Mouse (Mus musculus) hematopoietic stem cell, adult 5-6 weeks (primary cell): ENCODE measurements around the gene H2-DMb2. TPM values are rescaled to one million over a fixed set of nuclear protein-coding genes. Genes with fewer than 3 reads are reported as not detected.
A peak's percentile ranks its signal among the peaks of the same experiment; 100 is the strongest.

Experiments
- ATAC-seq, 2 experiments: fragments of 125-278 bp in 1 of 2; replicated peaks in 1 of 2; 2 replicates each; pipeline ENCODE4 v1.8.0; 2016 to 2017; ENCODE audit warnings: inconsistent platforms in 2 of 2, mild to moderate bottlenecking in 2 of 2, moderate number of reproducible peaks in 2 of 2, low read depth in 1 of 2, moderate TSS enrichment in 1 of 2; ENCODE audit not compliant: low FRiP score in 2 of 2, poor library complexity in 2 of 2, severe bottlenecking in 2 of 2, insufficient read depth in 1 of 2, low TSS enrichment in 1 of 2
- total RNA-seq: library from RNA; stranded (forward); fragments of 172-1452, 232-1000 nt; gene quantifications from 2 replicates; pipeline ENCODE4 v1.2.3, GENCODE M21; 2017

H2-DMb2 gene
- total RNA-seq, 1 experiment from 2014 or later, result 4.6 TPM

DNA sequence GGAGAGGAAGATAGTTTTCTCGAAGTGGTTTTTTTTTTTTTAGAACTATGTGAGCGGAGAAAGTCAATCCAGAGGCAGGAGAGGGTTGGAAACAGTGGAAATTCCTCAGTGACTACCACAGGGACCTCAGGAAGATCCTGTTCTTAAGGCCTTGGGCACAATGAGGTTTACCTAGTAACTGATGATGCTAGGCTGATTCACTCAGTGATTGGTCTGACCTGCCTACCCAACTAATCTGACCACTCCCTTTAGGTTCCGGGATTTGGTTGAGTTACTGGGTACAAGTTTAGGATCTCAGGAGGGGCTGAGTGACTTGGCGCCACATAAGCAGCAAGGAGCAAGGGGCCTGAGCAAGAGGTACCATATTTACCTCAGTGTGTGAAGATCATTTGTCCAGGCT is 9.8 kb downstream of the H2-DMb2 start, which contains the start of gene H2-DMb1:
TSS of gene H2-DMb1 (plus strand) at position 150 of the 400 bp plus-strand sequence.
- peak; percentile 79 to 84 for ATAC-seq

DNA sequence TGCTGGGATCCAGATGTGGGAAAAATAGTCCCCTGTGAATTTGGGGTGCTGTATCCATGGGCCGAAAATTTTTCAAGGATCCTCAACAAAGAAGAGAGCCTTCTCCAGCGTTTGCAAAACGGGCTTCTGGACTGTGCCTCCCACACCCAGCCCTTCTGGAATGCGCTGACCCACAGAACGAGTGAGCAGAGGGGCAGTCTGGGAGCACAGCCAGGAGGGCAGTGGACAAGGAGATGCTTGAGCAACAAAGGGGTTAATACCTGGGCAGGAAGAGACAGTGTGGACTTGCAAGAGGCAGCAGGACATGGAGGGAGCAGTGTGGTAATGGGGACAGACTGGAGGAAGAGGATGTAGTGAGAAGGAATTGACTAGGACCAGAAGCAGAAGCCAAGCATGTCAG is 12.4 kb downstream of the H2-DMb2 start:
- ATAC-seq, result no peak

DNA sequence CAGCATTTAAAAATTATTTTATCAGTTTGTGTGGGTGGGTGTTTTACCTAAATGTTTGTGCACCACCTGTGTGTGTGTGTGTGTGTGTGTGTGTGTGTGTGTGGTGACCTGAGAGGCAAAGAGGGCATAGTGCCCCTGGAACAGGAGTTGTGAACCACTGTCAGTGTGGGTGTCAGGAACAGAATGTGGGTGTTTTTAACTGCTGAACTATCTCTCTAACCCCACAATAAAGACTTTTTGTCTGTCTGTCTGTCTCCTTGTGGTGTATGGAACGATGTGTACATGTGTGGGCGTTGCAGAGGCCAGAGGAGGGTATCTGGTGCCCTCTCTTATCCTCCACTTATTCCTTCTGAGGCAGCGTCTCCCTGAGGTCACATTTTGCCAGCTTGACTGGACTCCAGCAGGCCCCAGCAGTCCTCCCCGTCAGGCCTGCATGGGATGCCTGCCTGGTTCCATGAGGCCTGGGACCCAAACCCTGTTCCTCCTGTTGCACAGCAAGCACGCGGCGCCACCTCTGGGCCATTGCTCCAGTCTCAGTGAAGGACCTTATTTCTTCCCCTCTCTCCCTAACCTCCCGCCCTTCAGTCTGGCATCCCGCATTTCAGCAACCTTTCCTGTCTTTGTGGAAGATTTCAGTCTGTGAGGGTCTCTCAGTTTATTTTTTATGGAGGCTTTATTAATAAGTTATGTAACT is 21.2 kb downstream of the H2-DMb2 start:
- ATAC-seq, result peak in 1 of 2 experiments; percentile 39; a peak in 2 of 4 replicates

DNA sequence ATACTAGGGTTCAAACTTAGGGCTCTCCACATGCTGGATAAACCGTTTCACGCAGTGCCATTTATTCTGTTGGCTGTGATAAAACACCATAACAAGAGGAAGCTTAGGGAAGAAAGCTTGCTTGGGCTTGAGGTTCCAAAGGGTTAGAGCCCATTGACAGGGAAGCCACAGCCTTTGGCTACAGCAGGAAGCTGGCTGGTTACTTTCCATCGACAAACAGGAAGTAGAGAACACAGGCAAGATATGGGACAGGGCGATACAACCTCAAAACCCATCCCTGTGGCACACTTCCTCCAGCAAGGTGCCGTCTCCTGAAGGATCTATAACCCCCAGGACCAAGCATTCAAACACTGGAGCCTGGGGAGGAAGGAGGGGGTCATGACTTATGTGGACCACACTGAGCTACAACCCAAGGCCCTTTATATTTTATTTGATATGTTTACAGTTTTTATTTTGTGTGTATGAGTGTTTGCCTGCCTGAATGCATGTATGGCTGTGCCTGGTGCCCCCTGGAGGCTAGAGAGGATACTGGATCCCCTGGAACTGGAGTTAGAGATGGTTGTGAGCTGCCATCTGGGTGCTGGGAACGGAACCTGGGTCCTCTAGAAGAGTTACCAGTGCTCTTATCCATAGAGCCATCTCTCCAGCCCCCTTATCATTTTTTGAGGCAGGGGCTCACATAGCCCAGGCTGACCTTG is 22.1 kb downstream of the H2-DMb2 start:
- peak; percentile 59 to 75 for ATAC-seq

DNA sequence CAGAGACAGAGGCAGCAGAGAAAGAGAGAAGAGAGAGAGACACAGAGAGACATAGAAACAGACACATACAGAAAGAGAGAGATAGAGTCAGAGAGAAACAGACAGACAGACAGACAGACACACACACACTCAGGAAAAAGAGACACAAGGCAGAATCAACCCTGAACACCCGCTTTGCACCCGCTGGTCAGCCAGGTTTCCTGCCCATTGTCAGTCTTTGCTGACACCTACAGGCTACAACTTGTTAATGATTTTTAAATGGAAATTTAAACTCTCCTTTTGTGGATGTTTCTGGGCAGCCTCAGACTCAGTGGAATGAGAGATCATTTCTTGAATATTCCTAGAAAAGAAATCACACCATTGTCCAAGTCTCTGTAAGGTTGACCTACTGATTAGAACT is 26.2 kb downstream of the H2-DMb2 start:
- peak in 1 of 2 experiments; percentile 38; a peak in 2 of 4 replicates for ATAC-seq

DNA sequence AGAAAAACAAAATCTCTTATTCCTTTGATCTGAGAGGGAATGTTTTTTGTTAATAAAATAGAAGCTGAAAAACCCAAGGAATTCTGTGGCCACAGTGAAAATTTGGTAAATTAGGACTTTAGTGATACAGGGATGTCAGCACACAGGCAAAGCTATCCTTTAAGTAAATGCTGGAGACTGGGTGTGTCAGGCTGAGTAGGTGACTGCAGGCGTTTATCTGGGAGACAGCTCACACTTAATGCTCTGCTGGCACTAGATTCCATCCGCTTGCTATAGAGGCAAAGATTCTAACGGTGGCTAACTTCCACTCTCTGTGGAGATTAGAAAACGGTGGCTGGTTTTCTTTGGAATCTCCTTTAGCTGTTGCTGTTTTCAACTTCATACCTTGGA is 27.4 kb downstream of the H2-DMb2 start:
- ATAC-seq, result no peak

DNA sequence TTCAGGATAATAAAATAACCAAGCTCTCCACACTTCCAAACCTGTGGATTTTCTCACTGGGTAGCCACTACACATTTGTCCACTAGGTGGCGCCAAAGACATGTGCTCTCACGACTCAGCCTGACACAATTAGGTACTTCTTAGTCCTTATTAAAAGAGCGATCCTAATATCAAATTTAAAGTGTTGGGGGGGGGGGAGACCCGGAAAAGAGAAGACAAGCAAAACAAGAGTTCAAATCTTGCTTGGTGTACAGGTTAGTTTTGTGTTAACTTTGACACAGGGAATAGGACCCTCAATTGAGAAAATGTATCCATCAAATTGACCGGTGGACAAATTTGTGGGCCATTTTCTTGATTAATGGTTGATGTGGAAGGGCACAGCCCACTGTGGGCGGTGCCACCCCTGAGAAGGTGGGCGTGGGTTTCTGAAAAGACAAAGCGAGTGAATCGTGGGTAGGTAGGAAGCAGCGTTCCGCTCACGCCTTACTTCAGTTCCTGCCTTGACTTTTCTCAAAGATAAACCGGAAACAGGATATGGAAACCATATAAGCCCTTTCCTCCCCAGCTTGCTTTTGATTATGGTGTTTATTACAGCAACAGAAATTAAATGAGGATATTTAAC is 27.9 kb downstream of the H2-DMb2 start:
- peak; percentile 81 to 84 for ATAC-seq

DNA sequence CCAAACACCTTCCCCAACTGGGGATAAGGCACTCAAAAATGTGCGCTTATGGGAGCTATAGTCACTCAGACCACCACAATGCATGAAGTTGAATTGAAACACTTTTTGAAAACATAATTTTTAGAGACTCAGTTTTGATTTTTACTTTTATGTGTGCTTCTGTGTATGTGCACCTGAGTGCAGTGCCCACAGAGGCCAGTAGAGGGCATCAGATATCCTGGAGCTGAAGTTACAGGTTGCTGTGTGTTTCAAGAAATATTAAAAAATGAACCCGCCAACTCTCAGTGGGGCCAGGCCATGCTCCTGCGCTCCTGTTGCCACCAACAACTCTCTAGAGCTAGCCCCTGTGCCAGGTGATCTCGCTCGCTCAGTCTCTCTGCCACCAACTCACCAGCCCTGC is 29.4 kb downstream of the H2-DMb2 start:
- ATAC-seq, result no peak

DNA sequence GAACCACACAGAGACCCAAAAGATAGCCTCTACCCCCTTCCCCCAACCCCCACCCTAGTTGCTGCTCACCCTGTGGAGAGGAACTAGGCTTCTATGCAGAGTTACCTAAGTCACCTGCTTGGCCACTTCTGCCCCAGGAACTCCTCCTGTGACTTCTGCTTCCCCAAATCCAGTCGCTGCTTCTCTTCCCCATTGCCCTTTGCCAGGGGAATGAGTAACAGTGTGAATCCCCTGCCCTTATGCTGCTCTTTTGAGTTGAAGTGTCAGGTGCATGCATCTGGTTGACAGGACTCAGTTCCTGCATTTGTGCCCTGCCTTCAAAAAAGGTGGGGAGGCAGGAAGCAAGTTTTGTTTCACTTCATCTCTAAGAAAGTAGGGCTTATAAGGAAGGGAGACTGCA is 31.0 kb downstream of the H2-DMb2 start:
- peak in 1 of 2 experiments; percentile 11; a peak in 1 of 4 replicates for ATAC-seq

DNA sequence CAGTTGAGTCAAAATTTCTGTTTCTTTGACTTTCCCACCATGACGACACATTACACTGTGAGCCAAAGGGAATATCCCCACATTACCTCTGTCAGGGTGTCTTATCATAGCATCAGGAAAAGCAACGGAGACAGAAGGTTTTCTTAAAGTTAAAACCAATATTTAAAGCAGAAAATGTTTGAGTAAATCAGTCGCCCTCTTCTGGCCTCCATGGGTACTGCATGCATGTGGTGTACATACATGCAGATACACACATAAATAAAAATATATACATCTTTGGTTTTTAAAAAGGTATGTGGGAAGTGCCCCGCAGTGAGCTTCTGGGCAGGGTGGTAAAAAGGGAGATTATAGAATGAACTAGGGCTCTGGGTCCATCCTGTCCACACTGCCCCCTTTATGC is 34.1 kb downstream of the H2-DMb2 start:
- no peak for ATAC-seq

DNA sequence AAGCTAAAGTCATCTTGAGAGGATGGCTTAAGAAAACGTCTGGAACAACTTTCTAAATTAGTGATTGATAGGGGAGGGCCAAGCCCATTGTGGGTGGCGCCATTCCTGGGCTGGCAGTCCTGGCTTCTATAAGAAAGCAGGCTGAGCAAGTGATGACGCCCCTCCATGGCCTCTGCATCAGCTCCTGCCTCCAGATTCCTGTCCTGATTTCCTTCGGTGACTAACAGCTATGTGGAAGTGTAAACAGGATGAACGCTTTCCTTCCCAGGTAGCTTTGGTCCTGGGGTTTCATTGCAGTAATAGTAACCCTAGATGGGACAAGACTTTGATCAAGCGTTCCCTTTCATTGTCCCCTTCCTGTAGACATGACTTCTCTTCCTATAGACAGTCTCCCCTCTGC is 35.9 kb downstream of the H2-DMb2 start:
- no peak for ATAC-seq

DNA sequence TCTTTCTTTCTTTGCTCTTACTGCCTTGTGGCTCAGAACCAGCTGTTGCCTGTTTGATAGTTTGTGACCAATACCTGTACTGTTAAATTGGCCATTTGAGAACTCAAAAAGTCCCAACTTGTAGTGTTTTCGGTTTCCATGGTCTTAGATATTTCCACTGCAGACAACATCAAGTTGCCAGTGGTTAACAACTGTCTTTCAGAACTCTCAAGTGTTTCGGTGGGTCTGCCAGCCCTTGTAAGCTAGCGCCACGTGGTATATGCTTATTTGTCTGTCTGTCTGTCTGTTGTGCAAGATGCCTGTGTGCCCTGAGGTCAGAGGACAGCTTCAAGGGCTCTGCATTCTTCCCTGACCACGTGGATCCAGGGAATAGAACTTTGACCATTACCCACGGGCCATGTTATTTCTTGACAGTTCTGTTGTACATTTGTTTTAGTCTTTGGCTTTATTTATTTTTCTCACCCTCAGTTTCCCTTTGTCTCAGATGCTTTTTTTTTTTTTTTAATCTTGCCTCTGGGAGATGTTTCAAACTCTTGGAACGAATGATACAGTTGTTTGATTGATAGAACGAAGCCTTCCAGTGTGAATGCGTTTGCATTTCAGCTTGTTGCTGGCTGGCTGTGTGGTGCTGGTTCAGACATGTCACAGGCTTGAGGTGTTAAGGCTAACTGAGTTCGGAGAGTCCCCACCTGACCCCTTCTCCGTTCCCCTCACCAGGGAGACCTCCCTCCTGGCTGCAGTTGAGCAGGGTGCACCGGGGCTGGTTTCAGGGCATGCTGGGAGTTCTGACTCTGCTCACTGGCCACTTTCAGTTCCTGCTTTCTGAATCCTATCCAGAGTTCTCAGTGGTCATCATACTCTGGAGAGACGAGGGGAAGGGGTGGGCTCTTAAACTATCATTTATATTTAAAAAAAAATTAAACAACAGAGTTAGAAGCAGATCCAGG is 37.1 kb downstream of the H2-DMb2 start:
- ATAC-seq, result no peak

DNA sequence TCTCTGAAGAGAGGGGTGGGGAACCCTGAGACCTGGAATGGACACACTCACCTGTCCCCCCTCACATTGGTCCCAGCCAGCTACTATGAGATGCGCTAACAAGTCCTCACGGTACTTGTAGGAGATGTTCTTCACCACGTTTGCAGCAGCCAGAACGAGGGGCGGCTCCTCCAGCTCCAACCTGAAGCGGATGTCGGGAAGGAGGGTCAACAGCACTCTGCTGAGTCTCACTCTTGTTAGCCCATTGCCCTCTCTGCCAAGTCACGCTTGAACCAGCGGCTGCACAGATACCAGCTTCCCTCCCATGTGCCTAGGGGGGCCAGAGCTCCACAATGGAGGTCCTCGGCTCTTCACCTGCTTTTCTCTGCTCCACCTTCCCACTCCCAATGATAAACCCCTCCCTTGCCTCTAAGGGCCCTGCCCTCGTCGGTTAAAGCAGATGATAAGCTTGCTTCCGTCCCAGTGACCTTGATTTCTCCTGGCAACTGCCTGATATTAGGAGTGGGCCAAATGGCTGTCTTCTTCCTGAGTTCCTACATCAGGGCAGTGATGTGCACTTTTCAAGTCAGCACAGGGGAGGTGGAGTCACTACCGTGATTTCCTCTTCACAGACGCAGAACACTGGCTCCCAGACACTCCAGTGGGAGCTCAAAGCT is 40.6 kb downstream of the H2-DMb2 start:
- no peak for ATAC-seq

DNA sequence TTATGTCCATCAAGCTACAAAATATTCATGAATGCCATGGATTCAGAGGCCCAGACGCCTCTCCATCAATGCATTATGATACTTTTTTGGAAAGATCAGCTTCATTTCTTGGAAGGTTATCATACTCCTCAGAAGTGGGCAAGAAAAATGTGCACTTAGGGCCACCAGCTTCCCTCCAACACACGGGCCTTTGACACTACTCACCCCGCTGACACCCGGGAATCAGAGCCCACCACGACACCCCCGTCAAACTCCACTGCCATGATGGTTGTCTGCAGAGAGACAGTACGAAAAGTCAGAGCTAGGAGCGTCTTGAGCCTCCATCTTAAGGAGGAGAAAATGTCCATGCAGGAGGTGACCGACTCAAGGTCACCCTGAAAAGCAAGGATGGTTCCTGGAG is 42.4 kb downstream of the H2-DMb2 start:
- ATAC-seq, result no peak

DNA sequence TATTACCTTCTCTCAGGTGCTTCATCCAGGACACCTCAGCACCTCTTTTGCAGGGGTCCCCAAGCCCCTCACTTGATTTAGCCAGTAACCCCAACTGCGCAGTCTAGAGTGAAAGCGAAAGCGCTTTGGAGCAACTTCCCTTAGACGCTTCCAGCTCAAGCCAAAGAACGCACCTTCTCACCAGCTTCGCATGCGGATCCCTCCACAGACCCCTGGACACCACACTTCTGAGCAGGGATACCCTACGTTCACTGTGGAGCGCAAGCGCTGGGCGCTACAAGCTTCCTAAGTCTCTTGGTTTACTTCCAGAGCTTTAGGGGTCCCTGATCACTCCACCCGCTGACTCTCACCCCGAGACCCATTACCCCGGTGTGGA is 43.8 kb downstream of the H2-DMb2 start:
- ATAC-seq, result peak in 1 of 2 experiments; percentile 28; a peak in 1 of 4 replicates

DNA sequence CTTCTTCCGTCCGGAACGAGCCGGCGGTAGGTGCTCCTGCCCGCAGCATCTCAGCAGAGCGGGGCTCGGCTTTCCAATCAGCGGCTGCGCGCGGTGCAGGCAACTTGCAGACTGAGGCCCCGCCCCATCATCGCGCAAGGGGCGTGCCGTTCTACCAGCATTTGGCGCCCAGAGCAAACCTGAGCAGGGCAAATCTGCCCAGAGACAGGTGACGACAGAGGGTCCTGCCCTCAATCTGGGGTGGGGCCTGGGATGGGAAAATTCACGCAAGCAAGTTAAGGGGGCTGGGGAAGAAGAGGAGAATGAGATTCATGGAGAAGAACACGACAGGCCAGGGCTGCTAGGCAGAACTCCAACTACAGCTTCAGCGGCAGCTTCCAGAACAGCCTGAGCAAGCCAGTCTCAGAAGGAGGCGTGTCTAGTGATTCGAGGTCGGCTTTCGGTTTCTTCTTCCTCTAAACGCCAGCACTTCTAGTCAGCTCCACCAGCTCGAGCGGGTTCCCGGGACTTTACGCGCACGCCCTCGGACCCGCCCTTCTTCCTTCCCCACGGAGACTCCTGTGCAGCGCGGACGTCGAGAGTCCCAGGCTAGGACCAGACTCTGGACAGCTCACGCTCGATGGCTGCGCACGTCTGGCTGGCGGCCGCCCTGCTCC is 44.3 kb downstream of the H2-DMb2 start, which contains the start of the genes Tap1 and Psmb9:
TSS of gene Tap1 (plus strand) at position 293 of the 656 bp plus-strand sequence.
TSS of gene Psmb9 (minus strand) at position 504 of the 656 bp plus-strand sequence.
- peak; percentile 85 to 88 for ATAC-seq
